Mouse (Mus musculus) liver, postnatal 0 days (tissue): ENCODE results near the gene Pard6a. TPM values are rescaled to one million over a fixed set of nuclear protein-coding genes. Genes with fewer than 3 reads are reported as not detected.

ENCODE experiments used
- ATAC-seq: fragments of 200-750 bp; cut with Nextera tagmentation; 2 replicates; pipeline ENCODE4 v1.8.0; 2017; ENCODE audit warnings: mild to moderate bottlenecking, moderate library complexity
- DNase-seq: peaks from one replicate; pipeline ENCODE4 v3.0.0-alpha.2; 2016
- H3K27ac ChIP-seq: fragments of 300-500 bp; sonication (generic); 2 replicates; pipeline ENCODE4 v1.5.1; 2014; ENCODE audit warnings: antibody characterized with exemption, moderate library complexity, mild to moderate bottlenecking, low read depth
- H3K27me3 ChIP-seq: fragments of 300-500 bp; sonication (generic); 2 replicates; pipeline ENCODE4 v1.6.1; 2014; ENCODE audit warnings: low read length, control low read depth, mixed read lengths; ENCODE audit not compliant: insufficient read depth
- H3K36me3 ChIP-seq: fragments of 300-500 bp; sonication (generic); replicated peaks from 2 replicates; pipeline ENCODE4 v1.6.1; 2014; ENCODE audit warnings: mild to moderate bottlenecking, control low read depth, low read length, moderate library complexity, mixed read lengths; ENCODE audit not compliant: insufficient read depth
- H3K4me1 ChIP-seq: fragments of 300-500 bp; sonication (generic); 2 replicates; pipeline ENCODE4 v1.6.1; 2014; ENCODE audit warnings: antibody characterized with exemption, mild to moderate bottlenecking, control low read depth; ENCODE audit not compliant: insufficient read depth
- H3K4me2 ChIP-seq: fragments of 300-500 bp; sonication (generic); 2 replicates; pipeline ENCODE4 v1.6.1; 2014; ENCODE audit warnings: low read depth, mild to moderate bottlenecking, low read length, moderate library complexity, mixed read lengths
- H3K4me3 ChIP-seq: fragments of 300-500 bp; sonication (generic); 2 replicates; pipeline ENCODE4 v1.5.1; 2014; ENCODE audit warnings: low read depth, low read length
- H3K9ac ChIP-seq: fragments of 300-500 bp; sonication (generic); replicated peaks from 2 replicates; pipeline ENCODE4 v1.6.1; 2014; ENCODE audit warnings: mild to moderate bottlenecking, moderate library complexity
- H3K9me3 ChIP-seq: fragments of 300-500 bp; sonication (generic); 2 replicates; pipeline ENCODE4 v1.6.1; 2016; ENCODE audit warnings: mild to moderate bottlenecking, control low read depth, low read length, mixed read lengths
- CTCF ChIP-seq: sonication (generic); IDR thresholded peaks from 2 replicates; pipeline ENCODE4 v1.5.1; 2016; ENCODE audit warnings: antibody characterized with exemption, low read depth
- EP300 ChIP-seq: IDR thresholded peaks from 2 replicates; pipeline ENCODE4 v1.6.1; 2016; ENCODE audit warnings: antibody characterized with exemption, low read depth, mild to moderate bottlenecking
- WGBS: fragments of 180-500 bp; shearing (Covaris S2); extraction: QIAGEN DNeasy Blood & Tissue Kit; methylation state at CpG from one replicate; pipeline ENCODE4 v1.1.7; 2014; ENCODE audit not compliant: insufficient replicate concordance; 5-methylcytosine and 5-hydroxymethylcytosine counted together
- polyA plus RNA-seq: library from polyadenylated mRNA; unstranded; fragments of >200 nt; fragmentation: Nextera tagmentation; extraction: Ambion mirVana; gene quantifications from 2 replicates; pipeline ENCODE4 v1.2.1, GENCODE M21; 2015

Gene Pard6a
- polyA plus RNA-seq, 1 experiment from 2014 or later: 6.6 TPM

GRCm38 (mm10) chr8:105692449-105693182, 8.3 kb upstream of the Pard6a start:
- Histone ChIP-seq H3K4me3 (no peak overlapping the region), H3K36me3 (peaks cover 11% of the 10 kb centered on the region)
- WGBS: 88% methylated on average over 11 of the region's 11 CpGs

GRCm38 (mm10) chr8:105693648-105694047, 7.3 kb upstream of the Pard6a start:
- H3K4me2 ChIP-seq: peak overlapping the region; percentile 71
- no peaks in the 10 kb centered on the region for H3K9me3 ChIP-seq
- peak overlapping the region; percentile 38 for H3K4me3 ChIP-seq
- TF ChIP-seq CTCF: no peak
- no peak for TF ChIP-seq EP300
- 0 out of 2 replicates have a peak, but pooled peaks cover 4% of the 10 kb centered on the region for H3K27me3 ChIP-seq
- 0 out of 2 replicates have a peak overlapping the region, but pooled peaks have one; percentile 11 for H3K9ac ChIP-seq
- no peak overlapping the region for H3K27ac ChIP-seq
- ATAC-seq: peak; percentile 66
- peak; percentile 73 for DNase-seq
- 11% methylated on average over 28 of the region's 30 CpGs for WGBS
- H3K36me3 ChIP-seq: peaks cover 21% of the 10 kb centered on the region
- peaks cover 9% of the 10 kb centered on the region for H3K4me1 ChIP-seq

More at GRCm38 (mm10) chr8:105692449-105693182, 8.3 kb upstream of the Pard6a start:
- Histone ChIP-seq H3K27ac (no peak overlapping the region), H3K9ac (no peak overlapping the region), H3K27me3 (0 out of 2 replicates have a peak, but pooled peaks cover 4% of the 10 kb centered on the region), H3K4me1 (peaks cover 9% of the 10 kb centered on the region), H3K4me2 (no peak overlapping the region), H3K9me3 (no peaks in the 10 kb centered on the region)
- no peak for TF ChIP-seq EP300
- TF ChIP-seq CTCF: no peak
- no peak for DNase-seq
- no peak for ATAC-seq

DNA sequence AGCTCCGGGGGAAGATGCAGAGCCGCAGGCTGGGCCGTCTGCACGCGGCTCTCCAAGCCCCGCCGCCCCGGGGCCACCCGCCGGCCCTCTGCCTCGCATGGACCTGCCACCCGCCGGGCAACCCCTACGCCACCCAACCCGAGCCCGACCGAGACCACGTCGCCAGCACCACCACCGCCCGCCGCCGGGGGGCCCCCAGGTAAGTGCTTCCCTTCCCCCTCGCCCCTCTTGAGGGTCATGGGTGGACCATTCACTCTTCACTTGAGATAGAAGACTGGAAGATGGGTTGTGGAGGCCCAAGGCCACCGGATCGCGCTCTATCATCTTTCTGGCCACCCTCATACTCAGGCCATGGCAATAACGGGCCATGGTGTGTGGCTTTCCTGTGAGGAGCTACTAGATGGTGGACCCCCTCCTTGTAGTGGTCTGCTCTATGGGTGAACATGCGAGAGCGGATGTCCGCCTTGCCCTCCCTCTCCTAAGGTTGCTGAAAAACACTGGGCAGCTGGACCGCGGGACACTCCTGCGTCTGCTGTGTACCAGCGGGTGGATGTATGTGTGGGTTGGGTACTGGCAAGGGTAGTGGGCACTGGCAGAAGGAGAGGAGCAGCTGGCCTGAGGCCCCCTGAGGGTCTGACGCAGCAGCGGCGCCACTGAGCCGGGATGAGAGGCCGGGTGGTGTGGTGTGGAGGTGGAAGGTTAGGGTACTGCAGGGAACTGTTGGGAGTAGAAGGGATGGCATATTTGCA, 6.7 kb upstream of the Pard6a start:
- TF ChIP-seq CTCF (no peak), EP300 (no peak)
- WGBS: 46% methylated on average over 38 of the region's 40 CpGs
- ATAC-seq (peak; percentile 4; the same call in 1 of the 2 replicates), DNase-seq (no peak)
- Histone ChIP-seq H3K9ac (0 out of 2 replicates have a peak overlapping the region, but pooled peaks have one; percentile 11), H3K4me3 (peak overlapping the region; percentile 38), H3K27me3 (0 out of 2 replicates have a peak, but pooled peaks cover 4% of the 10 kb centered on the region), H3K36me3 (peaks cover 23% of the 10 kb centered on the region), H3K27ac (no peak overlapping the region), H3K4me2 (peak overlapping the region; percentile 71), H3K4me1 (peaks cover 9% of the 10 kb centered on the region), H3K9me3 (no peaks in the 10 kb centered on the region)

- 79% methylated on average over 30 of the region's 30 CpGs for WGBS
Observed at GRCm38 (mm10) chr8:105695080-105695780, 5.7 kb upstream of the Pard6a start.

GRCm38 (mm10) chr8:105697196-105697780, 3.7 kb upstream of the Pard6a start:
- WGBS: 88% methylated on average over 16 of the region's 17 CpGs
- Histone ChIP-seq H3K4me3 (no peak overlapping the region), H3K36me3 (peaks cover 23% of the 10 kb centered on the region), H3K27me3 (0 out of 2 replicates have a peak, but pooled peaks cover 4% of the 10 kb centered on the region), H3K4me1 (peaks cover 21% of the 10 kb centered on the region), H3K27ac (no peak overlapping the region), H3K4me2 (no peak overlapping the region), H3K9ac (no peak overlapping the region), H3K9me3 (no peaks in the 10 kb centered on the region)
- DNase-seq (no peak), ATAC-seq (no peak)
- no peak for TF ChIP-seq EP300
- TF ChIP-seq CTCF: no peak

More at GRCm38 (mm10) chr8:105695080-105695780, 5.7 kb upstream of the Pard6a start:
- Histone ChIP-seq H3K36me3 (peaks cover 23% of the 10 kb centered on the region), H3K27me3 (0 out of 2 replicates have a peak, but pooled peaks cover 4% of the 10 kb centered on the region), H3K4me2 (no peak overlapping the region), H3K4me1 (peaks cover 14% of the 10 kb centered on the region), H3K27ac (no peak overlapping the region), H3K4me3 (no peak overlapping the region), H3K9ac (no peak overlapping the region), H3K9me3 (no peaks in the 10 kb centered on the region)
- DNase-seq: peak; percentile 11
- ATAC-seq: no peak
- TF ChIP-seq EP300: no peak
- TF ChIP-seq CTCF: no peak
